18 mouse cellular contexts compared by ENCODE assay signal in the genomic region with DNA sequence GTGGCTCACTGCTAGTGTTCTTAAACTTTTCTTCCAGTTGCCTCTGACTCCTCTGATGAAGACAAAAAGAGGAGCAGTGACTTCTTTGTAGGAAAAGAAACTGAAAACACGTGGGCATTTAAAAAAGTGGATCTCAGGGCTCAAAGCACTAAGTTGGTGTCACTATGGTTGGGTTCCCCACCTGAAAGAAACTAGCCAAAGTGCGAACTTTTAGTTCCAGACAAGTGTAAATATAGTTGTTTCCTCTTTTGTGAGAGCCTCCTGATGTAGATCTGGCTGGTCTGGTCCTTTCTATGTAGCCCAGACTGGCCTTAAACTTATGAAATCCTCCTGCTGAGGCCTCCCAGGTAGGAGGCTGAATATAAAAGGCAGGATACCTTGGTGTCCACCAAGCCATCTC. TPM values are rescaled to one million over a fixed set of nuclear protein-coding genes. Genes with fewer than 3 reads are reported as not detected.
DNase-seq lines count a peak whose midpoint lies in the region; ATAC-seq lines count a peak whose summit lies in the region.
"Had no signal": no experiment of that assay in that cellular context is flagged by ENCODE, and none has a peak within 500 bp of the region (broad histone marks: within the 10 kb centered on the region; RNA-seq: fewer than 3 reads in every experiment).

No protein-coding gene starts in this region.

- no peaks in the 10 kb centered on the region for H3K36me3 ChIP-seq in forebrain, embryonic 10.5 days (replicated peaks)
- H3K36me3 ChIP-seq: embryonic facial prominence, embryonic 10.5 days; embryonic facial prominence, embryonic 12.5 days; forebrain, embryonic 12.5 days had no signal

- 74% methylated on average over 2 of the region's 2 CpGs for WGBS in forebrain, embryonic 10.5 days

- H3K4me1 ChIP-seq in forebrain, embryonic 10.5 days: peaks cover 26% of the 10 kb centered on the region

- H3K9me3 ChIP-seq in forebrain, embryonic 10.5 days: no peaks in the 10 kb centered on the region
- H3K9me3 ChIP-seq: embryonic facial prominence, embryonic 10.5 days; embryonic facial prominence, embryonic 12.5 days; forebrain, embryonic 12.5 days had no signal

- peak; percentile 56 to 62 for DNase-seq in B cell, adult 2 months
- peak; percentile 26 for DNase-seq in MEL-GATA-1-ER (ENCODE audit: extremely low read depth, low read depth)
- DNase-seq in forebrain, embryonic 10.5 days (ENCODE audit: extremely low spot score, low spot score): no peak
- DNase-seq in heart, adult 9 months (ENCODE audit: low spot score in 2 of 2): no peak
- DNase-seq: adrenal gland, adult 2 months; adrenal gland, postnatal 10 days; adrenal gland, postnatal 25 days; cerebellum, adult 11-12 months; cerebellum, adult 2 months; cerebellum, adult 9-10 months; cerebellum, postnatal 10 days; cerebellum, postnatal 25 days had no signal

- no peak for ATAC-seq in cerebellum, adult (ENCODE audit: insufficient number of reproducible peaks, low FRiP score, low TSS enrichment)
- ATAC-seq: forebrain, embryonic 14.5 days; forebrain, embryonic 16.5 days had no signal

- peaks cover 23% of the 10 kb centered on the region for H3K27me3 ChIP-seq in forebrain, embryonic 10.5 days (ENCODE audit: poor library complexity, severe bottlenecking)
- H3K27me3 ChIP-seq: embryonic facial prominence, embryonic 12.5 days had no signal

- no peak overlapping the region for H3K4me3 ChIP-seq in forebrain, embryonic 10.5 days
- H3K4me3 ChIP-seq: embryonic facial prominence, embryonic 10.5 days; embryonic facial prominence, embryonic 12.5 days; forebrain, embryonic 12.5 days had no signal

- no peak overlapping the region for H3K27ac ChIP-seq in forebrain, embryonic 10.5 days
- H3K27ac ChIP-seq: embryonic facial prominence, embryonic 10.5 days; embryonic facial prominence, embryonic 12.5 days; forebrain, embryonic 12.5 days had no signal

RNA-seq across cellular contexts. Expression of gene Hnrnpk, which starts 43.4 kb away (rescaled TPM):
- polyA plus RNA-seq in forebrain, embryonic 10.5 days (2016; fragmentation: Nextera tagmentation; extraction: Ambion mirVana): 2,219 and 2,417 TPM in 2 replicates

RNA-seq across cellular contexts. Expression of gene Rmi1, which starts 44.5 kb away (rescaled TPM):
- 30.8 and 32.7 TPM in 2 replicates for polyA plus RNA-seq in forebrain, embryonic 10.5 days (2016; fragmentation: Nextera tagmentation; extraction: Ambion mirVana)

Comparison
In these comparisons a context has a peak if more than half of its experiments do, and no peak if none do; other contexts are left out.
1. DNase-seq: peak in B cell, adult 2 months (2 of 2) and MEL-GATA-1-ER (single experiment); none in forebrain, embryonic 10.5 days (single experiment) and heart, adult 9 months (0 of 2).